Mouse (Mus musculus) embryonic stem cell, embryonic (primary cell): ENCODE measurements at regions not wholly inside any gene's neighbourhood (a gene's known extent, or its start where the extent isn't known, plus 50 kb on each side); places are given as distances from the start of the nearest gene placed in this dataset.

Experiments used
- CTCF ChIA-PET, 4 experiments: fragments of 300-600 bp in 2 of 4; fragments of 350-600 bp in 2 of 4; sonication (Branson Sonifier 250); formaldehyde crosslinking; loops; one replicate each; lab custom pipeline; 2022; ENCODE audit warnings: inconsistent platforms in 2 of 4; lab: Charles Lee
- POLR2A ChIA-PET, 4 experiments: fragments of 300-600 bp in 2 of 4; fragments of 350-600 bp in 2 of 4; sonication (Branson Sonifier 250); formaldehyde crosslinking; loops; one replicate each; lab custom pipeline; 2022; ENCODE audit warnings: antibody characterized with exemption in 4 of 4, inconsistent platforms in 1 of 4; lab: Charles Lee

DNA sequence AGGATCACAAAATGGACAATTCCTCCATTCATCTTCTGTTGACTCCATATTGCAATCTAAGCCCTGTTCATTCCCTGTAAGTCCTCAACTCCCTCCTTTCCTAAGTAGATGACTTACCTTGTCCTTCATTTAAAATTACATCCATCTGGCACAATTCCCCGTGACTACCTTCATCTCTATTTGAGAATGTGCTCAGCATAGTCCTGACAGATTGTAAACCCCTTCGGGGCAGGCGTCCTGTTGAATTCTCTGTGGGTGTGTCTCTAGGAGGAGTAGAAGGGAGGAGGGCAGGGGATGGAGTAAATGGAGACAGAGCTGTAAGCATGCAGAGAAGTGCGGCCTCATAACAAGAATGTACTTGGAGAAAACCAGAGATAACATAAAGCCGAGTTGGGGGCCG lies 79.1 kb upstream of the Astn2 start:
- CTCF ChIA-PET = no interaction called here

GRCm38 (mm10) chr4:66482495-66483291 lies 78.3 kb upstream of the Astn2 start:
- ChIA-PET POLR2A (no interaction called here), CTCF (no interaction called here)

More for the DNA sequence above, 79.1 kb upstream of the Astn2 start:
- POLR2A ChIA-PET = no interaction called here

DNA sequence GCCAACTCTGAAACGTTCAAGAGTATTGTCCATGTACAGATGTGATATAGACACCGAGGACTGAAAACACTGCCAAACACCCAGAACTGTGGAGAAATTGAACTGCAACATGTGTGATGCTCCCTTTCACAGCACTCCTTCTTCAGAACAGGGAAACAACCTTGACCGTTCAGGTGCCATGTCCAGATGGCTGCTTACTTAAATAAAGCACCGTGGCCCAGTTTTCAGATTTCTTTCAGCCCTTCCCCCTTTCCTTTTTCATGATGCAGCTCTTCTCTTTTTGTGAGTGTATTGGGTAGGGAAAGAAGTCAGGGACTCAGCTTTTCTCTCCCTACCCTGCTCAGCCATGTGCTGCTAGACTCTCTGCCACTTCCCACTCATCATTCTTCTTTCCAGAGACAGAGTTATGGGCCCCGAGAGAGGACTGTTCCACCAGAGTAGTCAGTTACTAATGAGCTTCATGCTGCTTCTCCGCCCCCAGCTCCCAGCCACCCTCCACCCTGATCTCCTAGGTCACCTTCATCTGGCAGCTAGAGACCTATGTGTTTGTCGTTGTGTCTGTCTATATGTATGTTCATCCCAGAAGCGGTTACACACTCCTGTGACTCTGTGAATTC lies 74.3 kb upstream of the Astn2 start:
- POLR2A ChIA-PET = no interaction called here
- CTCF ChIA-PET = no interaction called here
